Mouse (Mus musculus): ENCODE measurements around the gene Phactr1.
A peak's percentile ranks its signal among the peaks of the same experiment; 100 is the strongest.

Phactr1 gene

GRCm38 (mm10) chr13:43130161-43130560 is 449.7 kb downstream of the Phactr1 start:
- DNase-seq (ENCODE audit: low spot score): no peak

GRCm38 (mm10) chr13:43131741-43132191 is 451.3 kb downstream of the Phactr1 start:
- DNase-seq (ENCODE audit: low spot score): peak; percentile 59

DNA sequence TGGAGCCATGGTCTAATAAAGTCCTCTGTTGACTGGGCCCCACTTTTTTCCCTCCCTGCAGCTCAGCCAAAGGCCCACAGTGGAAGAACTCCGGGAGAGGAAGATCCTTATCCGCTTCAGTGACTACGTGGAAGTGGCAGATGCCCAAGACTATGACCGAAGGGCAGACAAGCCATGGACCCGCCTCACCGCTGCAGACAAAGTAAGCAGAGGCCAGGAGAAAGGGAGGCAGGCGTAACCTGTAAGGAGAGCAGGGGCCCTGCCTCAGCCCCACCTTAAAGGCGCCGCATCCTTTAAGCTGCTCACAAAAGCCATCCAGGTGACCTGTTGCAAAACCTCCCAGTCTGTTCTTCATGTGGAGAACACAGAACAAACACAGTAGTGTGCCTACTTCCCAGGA is 452.4 kb downstream of the Phactr1 start:
- DNase-seq (ENCODE audit: low spot score): peak; percentile 9

- no peak for DNase-seq (ENCODE audit: low spot score)
Observed at GRCm38 (mm10) chr13:43133400-43133799, 453.0 kb downstream of the Phactr1 start.

DNA sequence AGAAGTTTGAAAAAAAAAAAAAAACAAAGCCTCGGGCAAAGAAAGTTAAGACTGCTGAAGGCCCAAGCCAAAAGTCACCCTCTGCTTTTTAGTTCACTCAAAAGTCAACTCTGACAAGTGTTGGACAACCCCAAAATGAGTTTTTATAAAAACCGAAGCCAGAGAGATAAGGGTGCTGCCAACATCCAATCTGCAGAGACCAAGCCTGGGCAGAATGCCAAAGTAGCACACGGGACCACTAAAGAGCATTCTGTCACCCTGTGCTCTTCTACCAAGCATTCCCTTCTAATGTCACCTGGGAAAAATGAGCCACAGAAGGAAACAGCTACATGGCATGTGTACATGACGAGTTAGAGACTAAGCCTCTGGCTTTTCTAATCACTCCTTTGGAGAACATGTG is 454.0 kb downstream of the Phactr1 start:
- no peak for DNase-seq (ENCODE audit: low spot score)

- no peak for DNase-seq (ENCODE audit: low spot score)
Observed at GRCm38 (mm10) chr13:43144720-43145418, 464.4 kb downstream of the Phactr1 start.

DNA sequence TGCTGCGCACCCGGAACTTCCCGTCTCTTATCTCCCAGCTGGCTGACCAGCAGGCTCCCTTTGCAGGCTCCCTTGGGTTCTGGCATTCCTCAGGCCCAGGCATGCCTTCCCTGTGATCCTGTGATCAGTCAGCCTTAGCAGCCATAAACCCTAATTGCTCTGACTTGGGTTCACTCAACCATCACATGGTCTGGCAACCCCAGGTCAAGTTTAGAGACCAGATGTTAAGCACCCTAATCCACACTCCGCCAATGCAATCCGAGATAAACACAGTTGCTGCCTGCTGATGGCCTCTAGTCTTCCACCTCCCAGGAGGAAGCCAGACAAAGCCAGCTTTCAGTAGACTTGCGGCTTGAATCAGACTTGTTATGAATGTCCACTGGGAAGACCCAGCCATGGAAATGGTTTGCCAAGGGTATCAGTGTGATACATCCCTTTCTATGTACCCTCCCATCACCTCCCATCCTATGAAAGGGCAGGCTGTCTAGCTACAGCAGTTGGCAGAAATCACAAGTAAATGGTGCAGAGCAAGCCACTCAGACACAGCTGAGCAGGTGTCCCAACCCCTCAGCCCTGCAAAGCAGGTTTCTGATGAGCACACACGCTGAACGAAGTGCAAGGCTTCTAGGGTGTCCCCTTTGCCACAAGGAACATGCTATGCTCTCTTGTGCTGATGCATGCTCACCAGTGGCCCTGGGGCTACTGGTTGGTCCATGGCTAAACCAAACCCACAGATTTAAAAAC is 466.3 kb downstream of the Phactr1 start:
- no peak for DNase-seq (ENCODE audit: low spot score)

DNA sequence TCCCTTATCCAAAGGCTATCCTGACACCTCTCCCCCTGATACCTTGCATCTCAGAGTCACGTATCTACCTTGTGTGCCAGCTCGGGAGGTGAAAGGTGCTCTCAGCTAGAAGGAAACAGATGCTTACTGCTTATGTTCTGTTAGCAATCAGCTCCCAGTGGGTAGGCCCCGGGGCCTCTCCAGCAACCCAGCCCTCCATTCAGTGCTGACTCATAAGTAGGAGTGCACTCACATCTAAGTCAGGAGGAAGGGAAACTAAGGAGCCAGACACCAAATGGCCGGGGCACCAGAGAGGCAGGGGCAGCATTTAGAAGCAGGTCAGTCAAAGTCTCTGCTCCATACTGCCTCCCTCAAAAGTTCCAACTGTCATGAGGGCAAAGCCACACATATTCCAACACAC is 468.3 kb downstream of the Phactr1 start:
- no peak for DNase-seq (ENCODE audit: low spot score)

DNA sequence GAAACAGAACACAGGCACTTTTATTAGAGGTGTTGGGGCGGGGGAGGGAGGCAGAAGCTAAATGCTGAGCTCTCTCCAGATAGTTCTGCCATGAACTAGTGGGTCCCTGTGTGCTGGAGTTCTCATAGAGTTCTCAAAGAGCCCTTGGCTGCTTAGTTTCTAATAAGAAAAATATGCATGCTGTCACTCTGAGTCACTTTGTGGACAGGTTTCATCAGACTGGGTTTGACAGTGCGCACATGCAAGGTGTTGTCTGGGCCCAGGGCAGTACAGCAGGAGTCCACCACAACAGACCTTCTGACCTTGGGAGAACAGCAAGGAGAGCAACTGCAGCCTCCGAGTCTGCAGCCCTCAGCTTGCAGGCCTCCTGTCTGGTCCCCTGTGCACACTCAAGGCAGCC is 469.2 kb downstream of the Phactr1 start:
- DNase-seq (ENCODE audit: low spot score): no peak

GRCm38 (mm10) chr13:43152005-43152520 is 471.6 kb downstream of the Phactr1 start:
- no peak for DNase-seq (ENCODE audit: low spot score)

GRCm38 (mm10) chr13:43157370-43157769 is 476.9 kb downstream of the Phactr1 start:
- no peak for DNase-seq (ENCODE audit: low spot score)

- DNase-seq (ENCODE audit: low spot score): no peak
Observed at GRCm38 (mm10) chr13:43158281-43158680, 477.9 kb downstream of the Phactr1 start.

- DNase-seq (ENCODE audit: low spot score): no peak
Observed at GRCm38 (mm10) chr13:43159429-43159828, 479.0 kb downstream of the Phactr1 start.

DNA sequence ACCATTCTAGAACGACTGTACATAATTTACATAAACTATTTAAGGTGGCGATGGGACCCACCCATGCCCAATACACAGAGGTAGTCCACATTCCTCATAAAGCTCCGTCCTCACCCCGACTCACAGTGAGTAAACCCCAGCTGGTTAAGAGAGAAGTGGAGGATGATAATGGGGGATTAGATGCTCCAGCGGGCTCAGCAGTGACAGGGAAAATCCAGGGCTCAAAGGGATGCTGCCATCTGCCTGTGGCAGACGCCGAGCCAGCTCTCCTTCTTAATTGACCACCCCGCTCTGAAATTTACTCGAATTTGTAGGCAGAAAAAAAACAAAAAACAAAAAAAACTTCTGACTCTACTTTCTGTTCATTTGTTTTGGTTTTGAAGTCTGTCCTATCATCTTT is 487.3 kb downstream of the Phactr1 start:
- no peak for DNase-seq (ENCODE audit: low spot score)

- DNase-seq (ENCODE audit: low spot score): peak; percentile 96
Observed at GRCm38 (mm10) chr13:43171020-43171710, 490.7 kb downstream of the Phactr1 start, which contains the start of gene Tbc1d7. TSS of gene Tbc1d7 (minus strand) at chr13:43171501.

DNA sequence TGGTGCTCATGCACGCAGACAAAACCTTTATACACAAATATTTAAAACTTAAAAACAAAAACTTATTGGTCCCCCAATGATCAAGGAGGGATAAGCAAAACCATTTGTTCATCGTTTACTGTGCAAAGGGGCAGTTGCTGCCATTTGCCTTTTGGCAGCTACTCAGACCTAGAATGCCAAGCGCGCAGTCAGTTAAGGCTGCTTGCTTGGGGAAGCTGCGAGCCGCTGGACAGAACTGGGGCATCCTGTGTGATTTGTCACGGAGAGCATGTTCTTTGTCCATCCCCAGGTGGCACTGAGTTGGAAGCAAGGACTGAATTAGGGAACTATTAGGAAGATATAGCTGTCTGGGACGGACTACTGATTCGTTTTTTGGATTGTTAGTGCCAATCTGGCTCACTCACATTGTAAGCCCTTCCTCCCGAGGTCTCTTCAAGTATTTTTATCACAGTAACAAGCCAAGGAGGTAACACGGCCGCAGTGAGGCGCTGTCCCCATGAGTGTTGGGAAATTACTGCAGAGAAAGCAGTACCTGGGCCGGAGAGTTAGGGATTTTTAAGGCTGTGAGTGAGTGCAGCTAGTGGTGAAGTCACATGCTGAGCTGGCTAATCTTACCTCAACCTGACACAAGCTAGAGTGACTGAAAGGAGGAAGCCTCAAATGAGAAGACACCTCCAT is 491.8 kb downstream of the Phactr1 start:
- no peak for DNase-seq (ENCODE audit: low spot score)

GRCm38 (mm10) chr13:43173262-43173661 is 492.8 kb downstream of the Phactr1 start:
- DNase-seq (ENCODE audit: low spot score): peak; percentile 33

GRCm38 (mm10) chr13:43176676-43177075 is 496.3 kb downstream of the Phactr1 start:
- DNase-seq (ENCODE audit: low spot score): no peak

DNA sequence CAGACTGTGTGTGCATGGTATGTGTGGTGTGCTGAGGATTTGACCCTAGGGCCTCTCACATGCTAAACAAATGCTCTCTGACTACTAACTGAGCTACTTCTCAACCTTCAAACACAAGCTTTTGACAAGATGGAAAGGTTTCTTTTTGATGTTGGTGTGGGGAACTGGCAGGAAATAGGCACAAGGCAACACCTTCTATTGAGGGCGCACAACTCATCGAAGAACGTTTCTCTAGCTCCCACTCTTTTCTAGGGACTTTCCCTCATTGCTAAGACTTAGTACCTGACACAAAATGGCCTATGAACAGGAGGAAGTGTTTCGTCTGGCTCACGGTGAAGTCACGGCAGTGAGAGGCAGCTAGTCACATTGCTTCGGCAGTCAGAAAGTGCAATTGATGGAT is 496.9 kb downstream of the Phactr1 start:
- no peak for DNase-seq (ENCODE audit: low spot score)

GRCm38 (mm10) chr13:43181104-43181503 is 500.7 kb downstream of the Phactr1 start:
- DNase-seq (ENCODE audit: low spot score): no peak

DNA sequence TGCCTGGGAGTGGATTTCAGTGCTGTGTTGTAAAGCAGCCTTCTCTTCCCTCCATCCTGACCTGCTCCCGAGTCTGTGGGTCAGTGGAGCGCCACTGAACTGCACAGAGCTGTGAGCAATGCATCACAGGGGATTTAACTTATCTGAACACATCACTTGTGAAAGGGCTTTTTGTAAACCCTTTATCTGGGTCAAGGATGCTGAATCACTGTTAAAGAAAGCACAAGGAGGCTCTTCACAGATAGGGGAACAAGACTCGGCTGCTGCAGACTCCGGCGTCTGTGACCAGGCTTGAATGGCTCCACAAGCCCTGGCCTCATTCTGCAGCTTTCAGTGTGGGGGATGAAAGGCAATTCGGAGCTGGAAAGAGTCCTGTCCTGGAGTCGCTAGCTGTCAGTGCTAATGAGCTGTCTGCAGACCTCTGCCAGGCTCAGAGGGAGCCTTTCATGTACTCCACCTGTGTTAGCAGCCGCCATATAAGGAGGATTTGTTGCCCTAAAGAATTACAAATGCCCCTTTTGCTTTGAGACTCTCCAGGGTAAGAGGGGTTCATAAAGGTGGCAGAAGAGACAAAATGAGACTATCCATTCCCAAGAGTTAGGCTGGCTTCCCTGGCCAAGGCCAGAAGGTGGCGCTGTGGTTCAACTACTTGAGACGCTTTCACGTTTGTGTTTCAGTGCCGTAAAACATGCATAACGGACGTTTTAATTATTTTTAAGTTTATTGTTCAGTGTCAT is 502.2 kb downstream of the Phactr1 start:
- peak; percentile 43 for DNase-seq (ENCODE audit: low spot score)
